Mouse (Mus musculus): ENCODE data around the gene Mmgt2.

The Mmgt2 gene

GRCm38 (mm10) chr11:62648591-62649391 is at the start of gene Mmgt2:
Gene Mmgt2 (plus strand): TSS chr11:62648664.
- peak; percentile 85 for DNase-seq

- no peak for DNase-seq
These were observed 46.5 kb upstream of the Mmgt2 start for GRCm38 (mm10) chr11:62601732-62602618.

- DNase-seq = peak; percentile 97
These were observed 45.7 kb upstream of the Mmgt2 start for GRCm38 (mm10) chr11:62602619-62603311.

- peak; percentile 65 for DNase-seq
These were observed 45.0 kb upstream of the Mmgt2 start for GRCm38 (mm10) chr11:62603312-62604056.

- DNase-seq = no peak
These were observed 44.2 kb upstream of the Mmgt2 start for GRCm38 (mm10) chr11:62604123-62604706.

- DNase-seq = no peak
These were observed 43.4 kb upstream of the Mmgt2 start for GRCm38 (mm10) chr11:62604886-62605618.

- no peak for DNase-seq
These were observed 42.7 kb upstream of the Mmgt2 start for GRCm38 (mm10) chr11:62605619-62606298.

- DNase-seq = no peak
These were observed 41.9 kb upstream of the Mmgt2 start for GRCm38 (mm10) chr11:62606299-62607169.

GRCm38 (mm10) chr11:62607170-62607951 is 41.1 kb upstream of the Mmgt2 start:
- DNase-seq = no peak

GRCm38 (mm10) chr11:62607952-62608201 is 40.6 kb upstream of the Mmgt2 start:
- DNase-seq = no peak

- no peak for DNase-seq
These were observed 39.4 kb upstream of the Mmgt2 start for GRCm38 (mm10) chr11:62608826-62609675.

- DNase-seq = no peak
These were observed 38.2 kb upstream of the Mmgt2 start for GRCm38 (mm10) chr11:62610304-62610703.

GRCm38 (mm10) chr11:62612604-62613003 is 35.9 kb upstream of the Mmgt2 start:
- no peak for DNase-seq

- DNase-seq = peak; percentile 94
These were observed 34.7 kb upstream of the Mmgt2 start for GRCm38 (mm10) chr11:62613657-62614365.

GRCm38 (mm10) chr11:62614876-62615410 is 33.5 kb upstream of the Mmgt2 start:
- DNase-seq = no peak

GRCm38 (mm10) chr11:62615456-62615855 is 33.0 kb upstream of the Mmgt2 start:
- DNase-seq = no peak

GRCm38 (mm10) chr11:62621079-62621478 is 27.4 kb upstream of the Mmgt2 start:
- DNase-seq = no peak
